Mouse (Mus musculus) hindbrain, embryonic 16.5 days (tissue): Measurements from ENCODE around the gene Apol6. TPM values are rescaled to one million over a fixed set of nuclear protein-coding genes. Genes with fewer than 3 reads are reported as not detected.

Source experiments
- ATAC-seq: fragments of 200-750 bp; cut with Nextera tagmentation; 2 replicates; pipeline ENCODE4 v1.8.0; 2017; ENCODE audit warnings: moderate TSS enrichment, moderate library complexity
- H3K27ac ChIP-seq: fragments of 300-500 bp; sonication (generic); 2 replicates; pipeline ENCODE4 v1.5.1; 2014; ENCODE audit warnings: low read depth, mild to moderate bottlenecking, control low read depth, low read length, moderate library complexity
- H3K27me3 ChIP-seq: fragments of 300-500 bp; sonication (generic); replicated peaks from 2 replicates; pipeline ENCODE4 v1.6.1; 2014; ENCODE audit warnings: low read length; ENCODE audit not compliant: control insufficient read depth, insufficient read depth
- H3K36me3 ChIP-seq: fragments of 300-500 bp; sonication (generic); 2 replicates; pipeline ENCODE4 v1.6.1; 2014; ENCODE audit warnings: mild to moderate bottlenecking, low read length, moderate library complexity, mixed read lengths; ENCODE audit not compliant: control insufficient read depth, insufficient read depth
- H3K4me1 ChIP-seq: fragments of 300-500 bp; sonication (generic); 2 replicates; pipeline ENCODE4 v1.6.1; 2014; ENCODE audit warnings: low read depth, low read length; ENCODE audit not compliant: control insufficient read depth, insufficient read depth
- H3K4me2 ChIP-seq: fragments of 300-500 bp; sonication (generic); 2 replicates; pipeline ENCODE4 v1.6.1; 2014; ENCODE audit warnings: mild to moderate bottlenecking, low read length, control low read depth, moderate library complexity
- H3K4me3 ChIP-seq: fragments of 300-500 bp; sonication (generic); 2 replicates; pipeline ENCODE4 v1.5.1; 2014; ENCODE audit warnings: mild to moderate bottlenecking, low read length, control low read depth, moderate library complexity
- H3K9ac ChIP-seq: fragments of 300-500 bp; sonication (generic); 2 replicates; pipeline ENCODE4 v1.6.1; 2014; ENCODE audit warnings: low read depth, mild to moderate bottlenecking, control low read depth, low read length, moderate library complexity
- H3K9me3 ChIP-seq: fragments of 300-500 bp; sonication (generic); 2 replicates; pipeline ENCODE4 v1.6.1; 2014; ENCODE audit warnings: mild to moderate bottlenecking, low read length, moderate library complexity; ENCODE audit not compliant: control insufficient read depth
- WGBS: fragments of 180-500 bp; shearing (Covaris S2); extraction: QIAGEN DNeasy Blood & Tissue Kit; methylation state at CpG from one replicate; pipeline ENCODE4 v1.1.7; 2014; 5-methylcytosine and 5-hydroxymethylcytosine counted together
- polyA plus RNA-seq: library from polyadenylated mRNA; unstranded; fragments of >200 nt; fragmentation: Nextera tagmentation; extraction: Ambion mirVana; gene quantifications from 2 replicates; pipeline ENCODE4 v1.2.1, GENCODE M21; 2015

Gene Apol6
- polyA plus RNA-seq, 1 experiment from 2014 or later: not detected

DNA sequence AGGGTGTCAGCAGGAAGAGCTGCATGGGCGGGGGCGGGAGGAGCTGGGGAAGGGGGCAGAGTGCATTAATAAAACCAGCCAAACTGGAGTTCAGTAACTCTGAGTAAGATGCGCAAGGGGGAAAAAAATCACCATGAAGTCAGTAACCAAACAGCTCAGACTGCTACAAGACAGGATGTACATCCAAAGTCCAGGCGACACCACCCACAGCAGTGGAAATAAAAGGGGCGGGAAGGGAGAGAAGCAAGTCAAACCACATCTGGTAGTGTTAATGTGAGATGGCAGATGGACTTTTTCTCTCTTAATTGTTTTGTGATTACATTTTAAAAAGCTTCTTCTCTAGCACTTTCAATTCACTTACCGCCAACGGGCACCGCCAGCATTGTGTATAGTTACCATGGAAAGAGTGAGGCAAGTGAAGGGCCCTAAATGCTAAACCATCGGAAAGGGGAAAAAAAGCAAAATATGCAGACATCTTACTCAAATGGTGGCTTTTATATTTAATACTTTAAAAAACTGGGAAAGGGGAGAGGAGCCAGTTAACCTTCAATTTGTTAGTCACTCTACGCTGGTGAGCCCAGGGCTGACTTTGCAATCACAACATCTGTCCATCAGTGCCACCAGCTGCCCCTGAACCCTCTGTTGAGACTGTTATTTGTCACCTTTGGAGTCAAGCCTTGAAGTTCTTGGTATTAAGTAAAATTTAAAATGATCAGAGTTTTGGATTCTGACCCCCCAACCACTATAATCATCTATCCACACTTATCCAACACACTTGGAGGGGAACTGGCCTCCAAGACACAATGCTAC, 60.0 kb downstream of the Apol6 start:
- Histone ChIP-seq H3K27me3 (no peaks in the 10 kb centered on the region), H3K36me3 (peaks cover 5% of the 10 kb centered on the region; the same call in 1 of the 2 replicates), H3K9ac (no peak overlapping the region), H3K27ac (no peak overlapping the region; the same call in 1 of the 2 replicates), H3K4me2 (no peak overlapping the region), H3K4me3 (no peak overlapping the region), H3K4me1 (no peaks in the 10 kb centered on the region; the same call in 1 of the 2 replicates), H3K9me3 (no peaks in the 10 kb centered on the region)
- ATAC-seq: no peak
- WGBS: 54% methylated on average over 10 of the region's 10 CpGs

DNA sequence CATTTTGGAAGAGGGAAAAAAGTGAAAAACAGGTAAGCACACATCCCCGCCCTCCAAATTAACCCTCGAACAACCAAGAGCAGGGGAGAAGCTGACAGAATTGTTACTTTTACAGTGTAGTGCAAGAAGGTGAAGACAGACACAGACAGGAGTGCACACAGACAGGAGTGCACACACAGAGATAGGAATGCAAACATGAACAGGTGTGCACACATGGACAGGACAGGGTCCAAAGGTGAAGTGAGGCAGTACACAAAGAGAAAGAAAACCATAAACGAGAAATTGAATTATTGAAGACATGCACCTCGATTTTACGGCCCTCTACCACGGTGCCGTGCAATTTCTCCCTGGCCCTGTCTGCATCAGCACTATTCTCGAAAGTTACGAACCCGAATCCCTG, 60.7 kb downstream of the Apol6 start:
- H3K27ac ChIP-seq: no peak overlapping the region
- H3K9me3 ChIP-seq: no peaks in the 10 kb centered on the region
- no peak overlapping the region for H3K4me2 ChIP-seq
- H3K4me3 ChIP-seq: no peak overlapping the region
- ATAC-seq: no peak
- peaks cover 5% of the 10 kb centered on the region; the same call in 1 of the 2 replicates for H3K36me3 ChIP-seq
- no peaks in the 10 kb centered on the region for H3K27me3 ChIP-seq
- no peaks in the 10 kb centered on the region; the same call in 1 of the 2 replicates for H3K4me1 ChIP-seq
- no peak overlapping the region for H3K9ac ChIP-seq
- 88% methylated on average over 10 of the region's 10 CpGs for WGBS

Other genes with a start within 250 kb of the Apol6 start
- 34.4 and 40.5 TPM in 2 replicates for gene Zfp251, start 173.3 kb upstream of the Apol6 start, polyA plus RNA-seq
- gene Zfp7, start 165.5 kb upstream of the Apol6 start, polyA plus RNA-seq: 8.2 and 9.2 TPM in 2 replicates
- gene Gm49527, start 165.4 kb upstream of the Apol6 start, polyA plus RNA-seq: 1.4 and 2.0 TPM in 2 replicates
- gene Zfp647, start 119.3 kb upstream of the Apol6 start, polyA plus RNA-seq: 18.7 and 18.9 TPM in 2 replicates
- 42.6 and 43.2 TPM in 2 replicates for gene 1110038F14Rik, start 96.2 kb upstream of the Apol6 start, polyA plus RNA-seq
- 0.71 and 0.81 TPM in 2 replicates for gene Mb, start 5.9 kb downstream of the Apol6 start, polyA plus RNA-seq